Mouse (Mus musculus) kidney, postnatal 0 days (tissue): ENCODE data around the gene Fahd1. TPM values are rescaled to one million over a fixed set of nuclear protein-coding genes. Genes with fewer than 3 reads are reported as not detected.

ENCODE experiments used
- ATAC-seq: fragments of 200-750 bp; cut with Nextera tagmentation; replicated peaks from 2 replicates; pipeline ENCODE4 v1.8.0; 2017; ENCODE audit warnings: low read depth, moderate number of reproducible peaks, moderate TSS enrichment, moderate library complexity; ENCODE audit not compliant: low FRiP score
- DNase-seq: peaks from one replicate; pipeline ENCODE4 v3.0.0-alpha.2; 2016; ENCODE audit warnings: low spot score
- H3K27ac ChIP-seq: fragments of 300-500 bp; sonication (generic); 2 replicates; pipeline ENCODE4 v1.5.1; 2014; ENCODE audit warnings: mild to moderate bottlenecking
- H3K27me3 ChIP-seq: fragments of 300-500 bp; sonication (generic); 2 replicates; pipeline ENCODE4 v1.6.1; 2014; ENCODE audit warnings: low read length, mixed read lengths; ENCODE audit not compliant: insufficient read depth
- H3K36me3 ChIP-seq: fragments of 300-500 bp; sonication (generic); 2 replicates; pipeline ENCODE4 v1.6.1; 2014; ENCODE audit warnings: low read length, mixed read lengths; ENCODE audit not compliant: insufficient read depth
- H3K4me1 ChIP-seq: fragments of 300-500 bp; sonication (generic); replicated peaks from 2 replicates; pipeline ENCODE4 v1.6.1; 2014; ENCODE audit warnings: antibody characterized with exemption, low read length, mixed read lengths; ENCODE audit not compliant: insufficient read depth
- H3K4me2 ChIP-seq: fragments of 300-500 bp; sonication (generic); 2 replicates; pipeline ENCODE4 v1.6.1; 2014; ENCODE audit warnings: mild to moderate bottlenecking, low read length, moderate library complexity, mixed read lengths
- H3K4me3 ChIP-seq: fragments of 300-500 bp; sonication (generic); replicated peaks from 2 replicates; pipeline ENCODE4 v1.5.1; 2014; ENCODE audit warnings: low read depth, low read length
- H3K9ac ChIP-seq: fragments of 300-500 bp; sonication (generic); 2 replicates; pipeline ENCODE4 v1.6.1; 2014; ENCODE audit warnings: low read depth, low read length
- H3K9me3 ChIP-seq: fragments of 300-500 bp; sonication (generic); replicated peaks from 2 replicates; pipeline ENCODE4 v1.6.1; 2016; ENCODE audit warnings: low read length, inconsistent platforms, mixed read lengths
- CTCF ChIP-seq: IDR thresholded peaks from 2 replicates; pipeline ENCODE4 v1.5.1; 2016; ENCODE audit warnings: antibody characterized with exemption, low read depth, mild to moderate bottlenecking, moderate library complexity
- WGBS: fragments of 180-500 bp; shearing (Covaris S2); extraction: QIAGEN DNeasy Blood & Tissue Kit; methylation state at CpG from one replicate; pipeline ENCODE4 v1.1.7; 2014; 5-methylcytosine and 5-hydroxymethylcytosine counted together
- polyA plus RNA-seq: library from polyadenylated mRNA; unstranded; fragments of >200 nt; fragmentation: Nextera tagmentation; extraction: Ambion mirVana; gene quantifications from 2 replicates; pipeline ENCODE4 v1.2.1, GENCODE M21; 2015

The Fahd1 gene
- polyA plus RNA-seq, 1 experiment from 2014 or later = 88.0 TPM

DNA sequence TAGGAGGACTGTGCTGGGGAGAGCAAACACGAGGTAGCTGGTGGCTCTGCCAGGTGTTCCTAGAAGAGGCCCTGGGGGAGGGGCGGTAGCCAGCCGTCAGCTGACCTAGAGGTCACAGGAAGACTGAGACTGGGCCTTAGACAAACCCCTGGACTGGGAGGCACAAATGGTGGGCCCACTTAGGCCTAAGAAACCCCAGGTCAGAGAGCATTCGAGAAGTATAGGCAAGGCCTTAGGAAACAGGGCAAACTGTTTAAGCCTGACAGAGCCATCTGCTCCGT lies 27.9 kb upstream of the Fahd1 start:
- peak overlapping the region; percentile 38; the same call in 1 of the 2 replicates for H3K27ac ChIP-seq
- peak; percentile 36 for ATAC-seq
- H3K27me3 ChIP-seq = no peaks in the 10 kb centered on the region
- DNase-seq = no peak
- no peaks in the 10 kb centered on the region for H3K9me3 ChIP-seq
- no peak overlapping the region for H3K4me3 ChIP-seq
- WGBS = 24% methylated on average over 5 of the region's 5 CpGs
- no peak overlapping the region for H3K4me2 ChIP-seq
- peak overlapping the region; percentile 24; the same call in 1 of the 2 replicates for H3K9ac ChIP-seq
- H3K4me1 ChIP-seq = 0 out of 2 replicates have a peak, but pooled peaks cover 4% of the 10 kb centered on the region
- TF ChIP-seq CTCF = no peak
- peaks cover 5% of the 10 kb centered on the region; the same call in 1 of the 2 replicates for H3K36me3 ChIP-seq

DNA sequence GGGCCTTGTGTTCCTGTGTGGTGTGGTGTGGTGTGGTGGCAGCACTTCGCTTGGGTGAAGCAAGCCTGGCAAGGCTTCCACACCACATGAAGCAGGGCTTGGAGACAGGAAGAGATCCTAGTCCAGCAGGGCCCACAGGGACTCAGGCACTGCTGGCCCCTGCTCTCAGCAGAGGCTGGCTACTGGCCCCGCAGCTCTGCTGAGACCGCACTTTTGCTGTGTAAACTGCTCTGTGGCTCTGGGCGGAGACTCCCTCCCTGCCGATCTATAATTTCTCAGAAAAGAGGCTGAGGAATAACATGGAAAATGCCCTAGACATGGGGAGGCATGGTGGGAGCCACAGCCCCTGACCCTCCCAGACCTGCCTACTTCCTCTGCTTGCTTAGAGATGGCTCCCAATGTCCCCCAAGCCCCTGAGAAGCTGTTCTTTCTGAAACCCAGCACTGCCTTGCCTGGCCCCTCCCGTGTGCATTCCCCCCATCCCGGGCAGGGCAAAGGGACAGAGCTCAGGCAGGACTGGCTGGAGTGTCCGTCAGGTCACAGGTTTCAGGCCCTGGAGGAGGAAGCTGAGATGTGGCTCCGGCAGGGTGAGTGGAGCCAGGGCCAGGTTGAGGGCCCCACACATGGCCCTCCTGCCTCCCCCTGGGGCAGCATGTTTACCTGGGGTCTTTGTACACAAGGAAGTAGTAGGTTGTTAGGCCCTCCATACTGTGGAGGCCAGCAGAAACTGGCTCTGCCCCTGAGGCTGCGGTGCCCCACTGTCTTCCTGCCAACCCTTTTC lies 27.4 kb upstream of the Fahd1 start:
- no peak for TF ChIP-seq CTCF
- Histone ChIP-seq H3K4me2 (no peak overlapping the region), H3K4me1 (0 out of 2 replicates have a peak, but pooled peaks cover 4% of the 10 kb centered on the region), H3K9me3 (no peaks in the 10 kb centered on the region), H3K9ac (peak overlapping the region; percentile 24; the same call in 1 of the 2 replicates), H3K36me3 (peaks cover 4% of the 10 kb centered on the region; the same call in 1 of the 2 replicates), H3K4me3 (no peak overlapping the region), H3K27me3 (no peaks in the 10 kb centered on the region), H3K27ac (peak overlapping the region; percentile 38)
- WGBS = 46% methylated on average over 10 of the region's 10 CpGs
- DNase-seq (no peak), ATAC-seq (peak; percentile 52)

DNA sequence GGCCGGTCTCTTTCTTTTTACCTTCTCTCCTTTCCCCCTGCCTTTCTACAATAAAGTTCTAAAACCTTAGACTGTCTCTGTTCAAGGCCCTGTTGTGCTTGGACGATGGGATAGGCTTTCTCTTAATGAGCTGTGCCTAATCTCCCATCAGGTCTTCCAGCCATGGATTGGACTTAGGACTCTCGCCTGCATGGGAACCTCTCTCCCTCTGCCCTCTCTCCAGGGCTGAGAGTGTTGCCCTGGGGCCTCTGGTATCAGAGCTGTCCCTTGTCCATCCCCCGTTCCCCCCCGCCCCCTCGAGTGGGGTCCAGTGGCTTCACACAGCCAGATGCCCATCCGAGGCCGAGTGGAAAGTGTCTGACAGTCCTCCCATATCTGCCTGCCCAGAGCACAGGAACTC lies 24.8 kb upstream of the Fahd1 start:
- 79% methylated on average over 8 of the region's 8 CpGs for WGBS
- no peak for TF ChIP-seq CTCF
- Histone ChIP-seq H3K4me1 (no peaks in the 10 kb centered on the region), H3K4me2 (no peak overlapping the region), H3K4me3 (no peak overlapping the region), H3K9me3 (no peaks in the 10 kb centered on the region), H3K36me3 (no peaks in the 10 kb centered on the region), H3K27ac (no peak overlapping the region), H3K27me3 (no peaks in the 10 kb centered on the region), H3K9ac (no peak overlapping the region)
- ATAC-seq = 0 out of 2 replicates have a peak, but pooled peaks have one; percentile 15
- no peak for DNase-seq

DNA sequence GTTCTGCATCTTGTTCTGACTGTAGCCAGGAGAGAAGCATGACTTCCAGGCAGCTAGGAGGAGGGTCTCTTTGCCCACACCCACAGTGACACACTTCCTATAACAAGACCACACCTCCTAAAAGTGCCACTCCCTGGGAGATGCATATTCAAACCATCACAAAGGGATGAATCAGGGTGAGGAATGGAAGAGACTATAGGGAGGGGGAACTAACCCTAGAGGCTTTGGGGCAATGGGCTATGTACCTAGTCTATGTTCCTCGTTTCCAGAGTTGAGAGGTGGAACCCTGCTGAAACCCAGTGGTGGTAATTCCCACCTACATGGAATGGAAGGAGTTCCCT lies 24.2 kb upstream of the Fahd1 start:
- TF ChIP-seq CTCF = no peak
- Histone ChIP-seq H3K9ac (no peak overlapping the region), H3K9me3 (no peaks in the 10 kb centered on the region), H3K36me3 (no peaks in the 10 kb centered on the region), H3K4me1 (no peaks in the 10 kb centered on the region), H3K27me3 (no peaks in the 10 kb centered on the region), H3K27ac (no peak overlapping the region), H3K4me3 (no peak overlapping the region), H3K4me2 (no peak overlapping the region)
- ATAC-seq (no peak), DNase-seq (no peak)
- 71% methylated on average over 1 of the region's 1 CpGs for WGBS

DNA sequence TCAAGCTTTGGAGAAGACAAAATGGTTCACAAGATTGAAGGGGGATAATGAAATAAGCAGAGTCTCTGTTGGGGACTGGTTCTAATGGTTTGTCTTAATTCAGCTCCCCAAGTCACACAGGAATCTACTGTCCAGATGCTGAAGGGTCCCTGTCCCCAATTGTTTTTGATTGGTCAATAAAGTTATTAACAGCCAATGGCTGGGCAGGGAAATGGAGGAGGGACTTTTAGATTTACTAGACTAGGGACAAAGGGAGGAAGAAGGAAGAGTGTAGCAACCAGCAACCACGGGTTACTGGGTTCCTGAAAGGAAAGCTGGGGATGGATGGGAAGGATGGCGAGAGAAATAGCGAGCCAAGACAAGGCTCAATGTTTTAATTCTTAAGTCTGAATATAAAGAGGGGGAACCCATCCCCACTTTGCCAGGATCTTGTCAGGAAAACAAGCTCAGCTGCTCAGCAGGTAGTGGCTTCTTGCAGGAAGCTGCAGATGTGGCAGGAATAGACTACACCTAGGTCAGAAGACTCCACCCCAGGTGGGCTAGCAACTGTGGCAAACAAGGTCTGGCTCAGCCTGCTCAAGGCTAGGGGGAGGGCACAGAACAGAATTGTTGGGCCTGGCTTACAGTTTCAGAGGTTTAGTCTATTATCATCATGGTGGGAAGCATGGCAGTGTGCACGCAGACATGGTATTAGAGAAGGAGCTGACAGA lies 23.7 kb upstream of the Fahd1 start:
- Histone ChIP-seq H3K9ac (no peak overlapping the region), H3K36me3 (no peaks in the 10 kb centered on the region), H3K4me2 (no peak overlapping the region), H3K4me1 (no peaks in the 10 kb centered on the region), H3K27ac (no peak overlapping the region), H3K9me3 (no peaks in the 10 kb centered on the region), H3K4me3 (no peak overlapping the region), H3K27me3 (no peaks in the 10 kb centered on the region)
- no peak for TF ChIP-seq CTCF
- ATAC-seq (no peak), DNase-seq (no peak)
- 53% methylated on average over 4 of the region's 4 CpGs for WGBS

DNA sequence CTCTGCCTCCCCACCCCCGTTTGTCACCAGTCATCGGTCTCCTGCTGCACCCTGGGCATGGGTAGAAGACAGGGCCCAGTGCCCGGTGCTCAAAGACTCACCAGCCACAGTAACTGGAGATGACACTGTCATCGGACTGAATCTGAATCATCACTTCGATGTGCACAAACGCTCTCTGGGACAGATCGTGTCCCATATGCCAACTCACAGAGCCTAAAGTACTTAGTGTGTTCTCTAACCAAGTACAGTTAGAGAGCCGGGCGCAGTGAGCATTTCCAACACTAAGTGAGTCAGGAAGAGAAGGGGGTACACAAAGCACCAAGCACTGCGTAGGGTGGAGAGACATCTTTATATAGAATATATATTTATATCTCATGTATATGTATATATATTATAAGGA lies 17.8 kb upstream of the Fahd1 start:
- H3K36me3 ChIP-seq = 0 out of 2 replicates have a peak, but pooled peaks cover 16% of the 10 kb centered on the region
- WGBS = 88% methylated on average over 10 of the region's 10 CpGs
- ATAC-seq = no peak

More for the DNA sequence above, 17.8 kb upstream of the Fahd1 start:
- Histone ChIP-seq H3K4me2 (no peak overlapping the region), H3K4me3 (no peak overlapping the region), H3K27ac (no peak overlapping the region), H3K9me3 (no peaks in the 10 kb centered on the region), H3K9ac (no peak overlapping the region), H3K27me3 (no peaks in the 10 kb centered on the region), H3K4me1 (no peaks in the 10 kb centered on the region)
- no peak for DNase-seq
- no peak for TF ChIP-seq CTCF
